Mouse (Mus musculus): Measurements from ENCODE around the gene Zfp59.
A peak's percentile ranks its signal among the peaks of the same experiment; 100 is the strongest.
"Not testable (repeated sequence)": the region's sequence is repeated elsewhere in the genome, so short reads cannot be mapped to it uniquely, and the experiment has no call there.

The Zfp59 gene

GRCm38 (mm10) chr7:27838323-27839249 lies at the start of gene Zfp59:
TSS of gene Zfp59 (plus strand) at chr7:27838607.
- DNase-seq (ENCODE audit: low read depth, low spot score) = peak; percentile 85

GRCm38 (mm10) chr7:27789306-27789705 lies 49.1 kb upstream of the Zfp59 start:
- peak; percentile 91 for DNase-seq (ENCODE audit: low read depth, low spot score)

GRCm38 (mm10) chr7:27793865-27794264 lies 44.5 kb upstream of the Zfp59 start:
- not testable (repeated sequence) for DNase-seq (ENCODE audit: low read depth, low spot score)

- peak; percentile 48 for DNase-seq (ENCODE audit: low read depth, low spot score)
These were observed 43.8 kb upstream of the Zfp59 start for GRCm38 (mm10) chr7:27794566-27794965.

- peak; percentile 38 for DNase-seq (ENCODE audit: low read depth, low spot score)
These were observed 40.2 kb upstream of the Zfp59 start for GRCm38 (mm10) chr7:27797906-27798811.

- peak; percentile 59 for DNase-seq (ENCODE audit: low read depth, low spot score)
These were observed 37.3 kb upstream of the Zfp59 start for GRCm38 (mm10) chr7:27801137-27801536.

- no peak for DNase-seq (ENCODE audit: low read depth, low spot score)
These were observed 35.4 kb upstream of the Zfp59 start for GRCm38 (mm10) chr7:27802986-27803385.

- peak; percentile 80 for DNase-seq (ENCODE audit: low read depth, low spot score)
These were observed 33.9 kb upstream of the Zfp59 start for GRCm38 (mm10) chr7:27804297-27805030.

GRCm38 (mm10) chr7:27806896-27807295 lies 31.5 kb upstream of the Zfp59 start, which contains the start of gene Zfp626:
TSS of gene Zfp626 (plus strand) at chr7:27807196.
- not testable (repeated sequence) for DNase-seq (ENCODE audit: low read depth, low spot score)

- DNase-seq (ENCODE audit: low read depth, low spot score) = not testable (repeated sequence)
These were observed 31.1 kb upstream of the Zfp59 start for GRCm38 (mm10) chr7:27807305-27807704.

- no peak for DNase-seq (ENCODE audit: low read depth, low spot score)
These were observed 19.8 kb upstream of the Zfp59 start for GRCm38 (mm10) chr7:27818526-27819110.

- no peak for DNase-seq (ENCODE audit: low read depth, low spot score)
These were observed 15.8 kb upstream of the Zfp59 start for GRCm38 (mm10) chr7:27822611-27823010.

- DNase-seq (ENCODE audit: low read depth, low spot score) = no peak
These were observed 4.3 kb upstream of the Zfp59 start for GRCm38 (mm10) chr7:27834131-27834530.

GRCm38 (mm10) chr7:27837896-27838295 lies 511 bp upstream of the Zfp59 start:
- DNase-seq (ENCODE audit: low read depth, low spot score) = peak; percentile 25

- DNase-seq (ENCODE audit: low read depth, low spot score) = no peak
These were observed 1.2 kb downstream of the Zfp59 start for GRCm38 (mm10) chr7:27839596-27839995.

- no peak for DNase-seq (ENCODE audit: low read depth, low spot score)
These were observed 1.7 kb downstream of the Zfp59 start for GRCm38 (mm10) chr7:27840104-27840503.

- DNase-seq (ENCODE audit: low read depth, low spot score) = no peak
These were observed 18.8 kb downstream of the Zfp59 start, which contains the start of gene Zfp607a for GRCm38 (mm10) chr7:27857227-27857626. TSS of gene Zfp607a (plus strand) at chr7:27857527.

- DNase-seq (ENCODE audit: low read depth, low spot score) = peak; percentile 40
These were observed 21.2 kb downstream of the Zfp59 start for GRCm38 (mm10) chr7:27859301-27860251.

- DNase-seq (ENCODE audit: low read depth, low spot score) = peak; percentile 82
These were observed 22.2 kb downstream of the Zfp59 start for GRCm38 (mm10) chr7:27860396-27861235.

Data from 3T3-L1 (cell line).